Mouse (Mus musculus): ENCODE measurements around the gene Tmem183a. TPM values are rescaled to one million over a fixed set of nuclear protein-coding genes. Genes with fewer than 3 reads are reported as not detected.

The Tmem183a gene
- polyA plus RNA-seq, 1 experiment = 67.3 TPM

GRCm38 (mm10) chr1:134310291-134310690 lies 51.5 kb downstream of the Tmem183a start:
- H3K27me3 ChIP-seq (ENCODE audit: control insufficient read depth, insufficient read depth, insufficient read length) = no peaks in the 10 kb centered on the region
- H3K79me2 ChIP-seq (ENCODE audit: control insufficient read depth, insufficient read depth) = no peaks in the 10 kb centered on the region
- peak overlapping the region; percentile 8 for H3K4me2 ChIP-seq (ENCODE audit: low read depth)
- no peaks in the 10 kb centered on the region for H3K36me3 ChIP-seq (ENCODE audit: control insufficient read depth, insufficient read depth)
- no peak overlapping the region for H3ac ChIP-seq (ENCODE audit: control insufficient read depth, insufficient read length)
- no peak overlapping the region for H3K4me3 ChIP-seq
- no peak for TF ChIP-seq TCF12 (IDR thresholded peaks at IDR 0.05; ENCODE audit: insufficient read depth, poor library complexity, severe bottlenecking)
- TF ChIP-seq POLR2A (IDR thresholded peaks at IDR 0.05; ENCODE audit: insufficient read length, low read depth) = no peak
- TF ChIP-seq REST (IDR thresholded peaks at IDR 0.05; ENCODE audit: insufficient read depth, insufficient read length) = no peak

GRCm38 (mm10) chr1:134307409-134307808 lies 54.4 kb downstream of the Tmem183a start:
- no peak for TF ChIP-seq MAX (IDR thresholded peaks at IDR 0.05; ENCODE audit: low read depth)
- no peak for TF ChIP-seq CEBPB (IDR thresholded peaks at IDR 0.05; ENCODE audit: insufficient read depth, poor library complexity, severe bottlenecking)
- peak; percentile 17 for TF ChIP-seq POLR2AphosphoS2 (IDR thresholded peaks at IDR 0.05; ENCODE audit: insufficient read length, low read depth)
- TF ChIP-seq MYOD1 (IDR thresholded peaks at IDR 0.05; ENCODE audit: control insufficient read depth in 1 of 3, insufficient read length in 2 of 3, low read depth in 2 of 3) = peak; percentile 91 to 96 (median 96)
- TF ChIP-seq MYOG (IDR thresholded peaks at IDR 0.05; ENCODE audit: control insufficient read depth in 1 of 3, insufficient read depth in 1 of 3, insufficient read length in 2 of 3, low read depth in 2 of 3) = peak; percentile 65 to 87 (median 82)
- TF ChIP-seq TCF3 (IDR thresholded peaks at IDR 0.05; ENCODE audit: insufficient read length, low read depth) = peak; percentile 74
- no peak for TF ChIP-seq USF1 (IDR thresholded peaks at IDR 0.05; ENCODE audit: low read depth)
- peak; percentile 63 for TF ChIP-seq TCF12 (IDR thresholded peaks at IDR 0.05; ENCODE audit: insufficient read depth, poor library complexity, severe bottlenecking)
- no peak overlapping the region for H3K4me2 ChIP-seq (ENCODE audit: low read depth)
- H3K79me2 ChIP-seq (ENCODE audit: control insufficient read depth, insufficient read depth) = no peaks in the 10 kb centered on the region
- H3ac ChIP-seq (ENCODE audit: control insufficient read depth, insufficient read length) = no peak overlapping the region
- no peaks in the 10 kb centered on the region for H3K36me3 ChIP-seq (ENCODE audit: control insufficient read depth, insufficient read depth)
- no peaks in the 10 kb centered on the region for H3K27me3 ChIP-seq (ENCODE audit: control insufficient read depth, insufficient read depth, insufficient read length)
- H3K4me3 ChIP-seq = no peak overlapping the region

- H3K27me3 ChIP-seq (ENCODE audit: control insufficient read depth, insufficient read depth, insufficient read length) = no peaks in the 10 kb centered on the region
- no peak for TF ChIP-seq MYOG (IDR thresholded peaks at IDR 0.05; ENCODE audit: control insufficient read depth in 1 of 3, insufficient read depth in 1 of 3, insufficient read length in 2 of 3, low read depth in 2 of 3)
- no peak for TF ChIP-seq SRF (IDR thresholded peaks at IDR 0.05; ENCODE audit: control insufficient read depth, insufficient read length, low read depth)
- no peak for TF ChIP-seq CEBPB (IDR thresholded peaks at IDR 0.05; ENCODE audit: insufficient read depth, poor library complexity, severe bottlenecking)
- no peak for TF ChIP-seq MAX (IDR thresholded peaks at IDR 0.05; ENCODE audit: low read depth)
- no peak for TF ChIP-seq POLR2AphosphoS2 (IDR thresholded peaks at IDR 0.05; ENCODE audit: insufficient read length, low read depth)
- no peak for TF ChIP-seq REST (IDR thresholded peaks at IDR 0.05; ENCODE audit: insufficient read depth, insufficient read length)
- TF ChIP-seq POLR2A (IDR thresholded peaks at IDR 0.05; ENCODE audit: insufficient read length, low read depth) = no peak
- no peak for TF ChIP-seq E2F4 (IDR thresholded peaks at IDR 0.05; ENCODE audit: insufficient read depth)
- no peak for TF ChIP-seq TCF3 (IDR thresholded peaks at IDR 0.05; ENCODE audit: insufficient read length, low read depth)
- TF ChIP-seq USF1 (IDR thresholded peaks at IDR 0.05; ENCODE audit: low read depth) = no peak
- no peak for TF ChIP-seq TCF12 (IDR thresholded peaks at IDR 0.05; ENCODE audit: insufficient read depth, poor library complexity, severe bottlenecking)
- no peak for TF ChIP-seq MYOD1 (IDR thresholded peaks at IDR 0.05; ENCODE audit: control insufficient read depth in 1 of 3, insufficient read length in 2 of 3, low read depth in 2 of 3)
Observed at GRCm38 (mm10) chr1:134304940-134305339, 56.8 kb downstream of the Tmem183a start.

GRCm38 (mm10) chr1:134302568-134303238 lies 59.1 kb downstream of the Tmem183a start:
- Histone ChIP-seq H3K36me3 (ENCODE audit: control insufficient read depth, insufficient read depth) (no peaks in the 10 kb centered on the region), H3K4me2 (ENCODE audit: low read depth) (peak overlapping the region; percentile 43), H3ac (ENCODE audit: control insufficient read depth, insufficient read length) (no peak overlapping the region), H3K4me3 (no peak overlapping the region), H3K79me2 (ENCODE audit: control insufficient read depth, insufficient read depth) (no peaks in the 10 kb centered on the region), H3K27me3 (ENCODE audit: control insufficient read depth, insufficient read depth, insufficient read length) (no peaks in the 10 kb centered on the region)
- TF ChIP-seq POLR2A (IDR thresholded peaks at IDR 0.05; ENCODE audit: insufficient read length, low read depth) = no peak
- peak in 2 of 3 experiments; percentile 79 to 81 for TF ChIP-seq MYOG (IDR thresholded peaks at IDR 0.05; ENCODE audit: control insufficient read depth in 1 of 3, insufficient read depth in 1 of 3, insufficient read length in 2 of 3, low read depth in 2 of 3)
- TF ChIP-seq MYOD1 (IDR thresholded peaks at IDR 0.05; ENCODE audit: control insufficient read depth in 1 of 3, insufficient read length in 2 of 3, low read depth in 2 of 3) = peak; percentile 64 to 77 (median 75)
- TF ChIP-seq E2F4 (IDR thresholded peaks at IDR 0.05; ENCODE audit: insufficient read depth) = no peak
- no peak for TF ChIP-seq REST (IDR thresholded peaks at IDR 0.05; ENCODE audit: insufficient read depth, insufficient read length)
- peak; percentile 40 for TF ChIP-seq TCF12 (IDR thresholded peaks at IDR 0.05; ENCODE audit: insufficient read depth, poor library complexity, severe bottlenecking)
- no peak for TF ChIP-seq USF1 (IDR thresholded peaks at IDR 0.05; ENCODE audit: low read depth)

More at GRCm38 (mm10) chr1:134304940-134305339, 56.8 kb downstream of the Tmem183a start:
- H3K36me3 ChIP-seq (ENCODE audit: control insufficient read depth, insufficient read depth) = no peaks in the 10 kb centered on the region
- no peak overlapping the region for H3ac ChIP-seq (ENCODE audit: control insufficient read depth, insufficient read length)
- no peak overlapping the region for H3K4me3 ChIP-seq
- no peak overlapping the region for H3K4me2 ChIP-seq (ENCODE audit: low read depth)
- no peaks in the 10 kb centered on the region for H3K79me2 ChIP-seq (ENCODE audit: control insufficient read depth, insufficient read depth)
